Mouse (Mus musculus) forebrain, embryonic 11.5 days (tissue): Measurements from ENCODE around the gene Clec2d. TPM values are rescaled to one million over a fixed set of nuclear protein-coding genes. Genes with fewer than 3 reads are reported as not detected.

ENCODE experiments used
- ATAC-seq: fragments of 200-750 bp; cut with Nextera tagmentation; replicated peaks from 2 replicates; pipeline ENCODE4 v1.8.0; 2017; ENCODE audit warnings: moderate TSS enrichment; ENCODE audit not compliant: low FRiP score
- DNase-seq: peaks from one replicate; pipeline ENCODE4 v3.0.0-alpha.2; 2017; ENCODE audit warnings: low spot score
- H3K27ac ChIP-seq: fragments of 300-500 bp; sonication (generic); 2 replicates; pipeline ENCODE4 v1.5.1; 2014; ENCODE audit warnings: low read depth, low read length
- H3K27me3 ChIP-seq: fragments of 300-500 bp; sonication (generic); 2 replicates; pipeline ENCODE4 v1.6.1; 2014; ENCODE audit warnings: mild to moderate bottlenecking, low read length, mixed read lengths; ENCODE audit not compliant: control insufficient read depth, insufficient read depth
- H3K36me3 ChIP-seq: fragments of 300-500 bp; sonication (generic); 2 replicates; pipeline ENCODE4 v1.6.1; 2014; ENCODE audit warnings: mild to moderate bottlenecking, low read length, moderate library complexity, mixed read lengths; ENCODE audit not compliant: control insufficient read depth, insufficient read depth
- H3K4me1 ChIP-seq: fragments of 300-500 bp; sonication (generic); replicated peaks from 2 replicates; pipeline ENCODE4 v1.6.1; 2014; ENCODE audit warnings: low read length, mixed read lengths; ENCODE audit not compliant: control insufficient read depth, insufficient read depth
- H3K4me2 ChIP-seq: fragments of 300-500 bp; sonication (generic); 2 replicates; pipeline ENCODE4 v1.6.1; 2014; ENCODE audit warnings: low read depth, mild to moderate bottlenecking, low read length, moderate library complexity, mixed read lengths; ENCODE audit not compliant: severe bottlenecking
- H3K4me3 ChIP-seq: fragments of 300-500 bp; sonication (generic); 2 replicates; pipeline ENCODE4 v1.5.1; 2014; ENCODE audit warnings: low read depth, low read length
- H3K9ac ChIP-seq: fragments of 300-500 bp; sonication (generic); 2 replicates; pipeline ENCODE4 v1.6.1; 2014; ENCODE audit warnings: low read length
- H3K9me3 ChIP-seq: fragments of 300-500 bp; sonication (generic); 2 replicates; pipeline ENCODE4 v1.6.1; 2016; ENCODE audit warnings: low read length, mixed read lengths; ENCODE audit not compliant: control insufficient read depth
- WGBS: fragments of 180-500 bp; shearing (Covaris S2); extraction: QIAGEN DNeasy Blood & Tissue Kit; methylation state at CpG from one replicate; pipeline ENCODE4 v1.1.7; 2014; 5-methylcytosine and 5-hydroxymethylcytosine counted together
- polyA plus RNA-seq: library from polyadenylated mRNA; unstranded; fragments of >200 nt; fragmentation: Nextera tagmentation; extraction: Ambion mirVana; gene quantifications from 2 replicates; pipeline ENCODE4 v1.2.1, GENCODE M21; 2014

The Clec2d gene
- polyA plus RNA-seq, 1 experiment from 2014 or later, result not detected

DNA sequence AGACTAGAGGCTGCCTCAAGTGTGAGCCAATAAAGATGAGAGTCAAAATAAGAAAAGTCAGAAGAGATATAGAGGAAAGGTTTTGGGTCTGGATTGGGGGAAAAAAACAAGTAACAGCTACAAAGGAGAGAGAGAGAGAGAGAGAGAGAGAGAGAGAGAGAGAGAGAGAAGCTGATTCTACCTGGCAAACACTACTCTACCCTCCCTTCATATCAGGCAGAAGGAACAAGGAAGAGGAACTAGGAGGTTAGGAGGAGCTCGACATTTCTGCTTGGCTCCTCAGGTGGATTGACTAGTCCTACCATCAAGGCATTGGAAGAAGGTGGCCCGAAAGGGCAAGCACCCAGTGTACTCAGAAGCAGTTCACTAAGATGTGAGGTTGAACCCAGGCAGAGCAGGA, 33.8 kb downstream of the Clec2d start:
- ATAC-seq, result no peak

DNA sequence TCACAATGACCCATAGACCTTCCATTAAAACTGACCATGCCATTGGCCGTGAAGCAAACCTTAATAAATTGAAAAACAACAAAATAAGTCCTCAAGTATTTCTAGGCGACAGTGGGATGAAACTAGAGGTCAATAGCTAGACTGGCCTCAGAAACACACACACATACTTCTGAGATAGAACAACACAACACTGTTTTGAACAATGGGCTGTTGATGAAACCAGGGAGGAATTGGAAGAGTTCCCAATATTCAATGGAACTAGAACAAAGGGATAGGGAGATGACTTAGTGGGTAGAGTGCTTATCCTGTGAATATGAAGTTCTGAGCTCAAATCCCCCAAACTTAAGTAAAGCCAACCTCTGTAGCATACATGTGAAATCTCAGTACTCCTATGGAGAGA, 34.6 kb downstream of the Clec2d start:
- no peaks in the 10 kb centered on the region for H3K36me3 ChIP-seq
- no peaks in the 10 kb centered on the region for H3K4me1 ChIP-seq
- DNase-seq (no peak), ATAC-seq (no peak)
- no peak overlapping the region for H3K27ac ChIP-seq
- no peak overlapping the region for H3K4me3 ChIP-seq
- H3K9me3 ChIP-seq, result no peaks in the 10 kb centered on the region
- H3K4me2 ChIP-seq, result no peak overlapping the region
- no peaks in the 10 kb centered on the region for H3K27me3 ChIP-seq
- WGBS, result 83% methylated on average over 2 of the region's 2 CpGs
- no peak overlapping the region for H3K9ac ChIP-seq

More for the DNA sequence above, 33.8 kb downstream of the Clec2d start:
- Histone ChIP-seq H3K4me2 (no peak overlapping the region), H3K9me3 (no peaks in the 10 kb centered on the region), H3K36me3 (no peaks in the 10 kb centered on the region), H3K4me3 (no peak overlapping the region), H3K9ac (no peak overlapping the region), H3K4me1 (no peaks in the 10 kb centered on the region), H3K27ac (no peak overlapping the region), H3K27me3 (no peaks in the 10 kb centered on the region)
- no peak for DNase-seq
- 89% methylated on average over 2 of the region's 2 CpGs for WGBS

GRCm38 (mm10) chr6:129215886-129216637, 35.6 kb downstream of the Clec2d start:
- Histone ChIP-seq H3K36me3 (no peaks in the 10 kb centered on the region), H3K27ac (no peak overlapping the region), H3K4me1 (no peaks in the 10 kb centered on the region), H3K9ac (no peak overlapping the region), H3K4me2 (no peak overlapping the region), H3K9me3 (no peaks in the 10 kb centered on the region), H3K4me3 (no peak overlapping the region), H3K27me3 (no peaks in the 10 kb centered on the region)
- WGBS, result 86% methylated on average over 7 of the region's 7 CpGs
- ATAC-seq (no peak), DNase-seq (no peak)

- DNase-seq (no peak), ATAC-seq (no peak)
- Histone ChIP-seq H3K9ac (no peak overlapping the region), H3K4me2 (no peak overlapping the region), H3K9me3 (no peaks in the 10 kb centered on the region), H3K27me3 (no peaks in the 10 kb centered on the region), H3K4me1 (no peaks in the 10 kb centered on the region), H3K4me3 (no peak overlapping the region), H3K36me3 (no peaks in the 10 kb centered on the region), H3K27ac (no peak overlapping the region)
- WGBS, result 84% methylated on average over 3 of the region's 3 CpGs
Measured at GRCm38 (mm10) chr6:129216721-129217230, 36.4 kb downstream of the Clec2d start.

GRCm38 (mm10) chr6:129218191-129218696, 37.8 kb downstream of the Clec2d start:
- 87% methylated on average over 5 of the region's 5 CpGs for WGBS
- H3K4me1 ChIP-seq, result no peaks in the 10 kb centered on the region
- ATAC-seq, result no peak
- no peak overlapping the region for H3K27ac ChIP-seq
- no peak overlapping the region for H3K4me3 ChIP-seq
- H3K36me3 ChIP-seq, result no peaks in the 10 kb centered on the region
- H3K27me3 ChIP-seq, result no peaks in the 10 kb centered on the region
- no peak overlapping the region for H3K9ac ChIP-seq
- H3K9me3 ChIP-seq, result no peaks in the 10 kb centered on the region
- no peak overlapping the region for H3K4me2 ChIP-seq
- DNase-seq, result no peak

DNA sequence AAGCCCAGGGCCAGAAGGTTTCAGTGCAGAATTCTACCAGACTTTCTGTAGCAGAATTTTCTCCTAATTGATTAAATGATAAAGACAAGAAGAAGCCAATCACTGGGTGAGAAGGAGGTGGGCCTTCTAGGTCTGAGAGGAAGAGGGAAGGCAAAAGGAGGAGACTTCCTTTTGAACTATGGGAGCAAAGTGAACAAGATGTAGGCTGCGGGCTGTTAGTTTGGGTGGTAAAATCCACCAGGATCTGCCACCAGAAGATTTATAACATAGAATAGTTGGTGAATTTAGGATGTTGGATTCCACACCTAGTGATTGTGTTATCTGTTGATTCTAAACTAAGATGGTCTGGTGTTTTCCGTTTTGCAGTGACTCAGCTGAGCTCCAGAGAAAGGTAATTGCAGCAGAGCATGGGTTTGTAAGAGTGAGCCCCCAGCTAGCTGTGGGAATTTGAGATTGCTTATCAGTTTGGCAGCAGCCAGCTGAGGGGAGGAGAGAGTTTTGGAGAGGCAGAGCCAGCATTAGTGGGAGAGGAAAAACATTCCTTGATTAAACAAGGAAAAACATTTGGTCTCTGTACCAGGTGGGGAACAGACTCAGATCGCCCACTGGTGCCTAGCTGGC, 39.6 kb downstream of the Clec2d start:
- no peak overlapping the region for H3K27ac ChIP-seq
- H3K4me1 ChIP-seq, result no peaks in the 10 kb centered on the region
- H3K9ac ChIP-seq, result no peak overlapping the region

GRCm38 (mm10) chr6:129221053-129221452, 40.6 kb downstream of the Clec2d start:
- ATAC-seq (no peak), DNase-seq (no peak)
- no peaks in the 10 kb centered on the region for H3K27me3 ChIP-seq
- H3K4me1 ChIP-seq, result no peaks in the 10 kb centered on the region
- no peak overlapping the region for H3K4me2 ChIP-seq
- H3K9me3 ChIP-seq, result no peaks in the 10 kb centered on the region
- H3K36me3 ChIP-seq, result no peaks in the 10 kb centered on the region
- H3K4me3 ChIP-seq, result no peak overlapping the region
- 91% methylated on average over 1 of the region's 1 CpGs for whole genome bisulfite sequencing
- no peak overlapping the region for H3K27ac ChIP-seq
- no peak overlapping the region for H3K9ac ChIP-seq

More for the DNA sequence above, 39.6 kb downstream of the Clec2d start:
- Histone ChIP-seq H3K9me3 (no peaks in the 10 kb centered on the region), H3K27me3 (no peaks in the 10 kb centered on the region), H3K4me3 (no peak overlapping the region), H3K36me3 (no peaks in the 10 kb centered on the region), H3K4me2 (no peak overlapping the region)
- ATAC-seq, result no peak
- WGBS, result 80% methylated on average over 3 of the region's 3 CpGs
- no peak for DNase-seq

DNA sequence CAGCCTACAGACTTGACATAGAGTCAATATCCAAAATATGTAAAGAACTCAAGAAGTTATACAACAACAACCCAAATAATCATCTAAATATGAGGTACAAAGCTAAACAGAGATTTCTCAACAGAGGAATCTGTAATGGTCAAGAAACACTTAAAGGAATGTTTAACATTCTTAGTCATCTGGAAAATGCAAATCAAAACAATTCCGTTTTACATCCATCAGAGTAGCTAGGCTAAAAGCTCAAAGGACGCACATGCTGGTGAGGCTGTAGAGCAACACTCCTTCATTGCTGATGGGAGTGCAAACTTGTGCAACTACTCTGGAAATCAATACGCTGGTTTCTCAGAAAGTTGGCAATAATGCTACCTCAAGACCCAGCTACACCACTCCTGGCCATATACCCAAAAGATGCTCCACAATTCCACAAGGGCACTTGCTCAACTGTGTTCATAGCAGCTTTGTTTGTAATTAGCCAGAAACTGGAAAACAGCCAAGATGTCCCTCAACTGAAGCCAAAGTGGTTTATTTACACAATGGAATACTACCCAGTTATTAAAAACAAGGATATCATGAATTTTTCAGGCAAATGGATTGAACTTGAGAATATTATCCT, 41.9 kb downstream of the Clec2d start:
- 92% methylated on average over 3 of the region's 3 CpGs for WGBS
- Histone ChIP-seq H3K27me3 (no peaks in the 10 kb centered on the region), H3K9ac (no peak overlapping the region), H3K4me2 (no peak overlapping the region), H3K27ac (no peak overlapping the region), H3K36me3 (no peaks in the 10 kb centered on the region), H3K9me3 (no peaks in the 10 kb centered on the region), H3K4me1 (no peaks in the 10 kb centered on the region), H3K4me3 (no peak overlapping the region)
- DNase-seq, result no peak
- ATAC-seq, result no peak
